Mouse (Mus musculus): Measurements from ENCODE around the gene Smc3. TPM values are rescaled to one million over a fixed set of nuclear protein-coding genes. Genes with fewer than 3 reads are reported as not detected.
"Not testable (repeated sequence)": the region's sequence is repeated elsewhere in the genome, so short reads cannot be mapped to it uniquely, and the experiment has no call there.

Smc3 gene
- polyA plus RNA-seq, 1 experiment = 32.2 TPM

- no peaks in the 10 kb centered on the region for H3K27me3 ChIP-seq (ENCODE audit: control insufficient read depth, insufficient read depth, low read length)
- no peak overlapping the region for H3K27ac ChIP-seq (ENCODE audit: insufficient read depth, low read length)
- WGBS = 58% methylated on average over 11 of the region's 11 CpGs
- no peak overlapping the region for H3K4me3 ChIP-seq (replicated peaks; ENCODE audit: insufficient read depth, low read depth, low read length)
- DNase-seq = peak in 1 of 2 experiments; percentile 17
- no peak for TF ChIP-seq CTCF (IDR thresholded peaks at IDR 0.05; ENCODE audit: borderline replicate concordance, insufficient read depth, low read depth, low read length)
- peaks cover 4% of the 10 kb centered on the region; the same call in 1 of the 2 replicates for H3K4me1 ChIP-seq (ENCODE audit: control insufficient read depth, insufficient read depth, low read length)
Observed at GRCm38 (mm10) chr19:53577025-53577800, 23.0 kb upstream of the Smc3 start.

- peak; percentile 78 to 81 for DNase-seq
- TF ChIP-seq CTCF (IDR thresholded peaks at IDR 0.05; ENCODE audit: borderline replicate concordance, insufficient read depth, low read depth, low read length) = peak; percentile 60; the same call in 1 of the 2 replicates
- no peak for TF ChIP-seq POLR2A (IDR thresholded peaks at IDR 0.05; ENCODE audit: borderline replicate concordance, insufficient read depth, low read length)
- WGBS = 10% methylated on average over 8 of the region's 8 CpGs
- no peak overlapping the region for H3K4me3 ChIP-seq (replicated peaks; ENCODE audit: insufficient read depth, low read depth, low read length)
- no peaks in the 10 kb centered on the region for H3K27me3 ChIP-seq (ENCODE audit: control insufficient read depth, insufficient read depth, low read length)
- H3K4me1 ChIP-seq (ENCODE audit: control insufficient read depth, insufficient read depth, low read length) = peaks cover 4% of the 10 kb centered on the region; the same call in 1 of the 2 replicates
- peak overlapping the region; percentile 35; the same call in 1 of the 2 replicates for H3K27ac ChIP-seq (ENCODE audit: insufficient read depth, low read length)
Observed at GRCm38 (mm10) chr19:53578597-53579252, 21.5 kb upstream of the Smc3 start.

- peak in 1 of 2 experiments; percentile 10 for DNase-seq
- not testable (repeated sequence) for H3K27me3 ChIP-seq (ENCODE audit: control insufficient read depth, insufficient read depth, low read length); H3K27ac ChIP-seq (ENCODE audit: insufficient read depth, low read length); H3K4me3 ChIP-seq (replicated peaks; ENCODE audit: insufficient read depth, low read depth, low read length); H3K4me1 ChIP-seq (ENCODE audit: control insufficient read depth, insufficient read depth, low read length)
- 87% methylated on average over 8 of the region's 8 CpGs for WGBS
Observed at GRCm38 (mm10) chr19:53580271-53580670, 19.9 kb upstream of the Smc3 start.

GRCm38 (mm10) chr19:53587686-53588085 lies 12.5 kb upstream of the Smc3 start:
- H3K27ac ChIP-seq (ENCODE audit: insufficient read depth, low read length); H3K27me3 ChIP-seq (ENCODE audit: control insufficient read depth, insufficient read depth, low read length); DNase-seq; H3K4me1 ChIP-seq (ENCODE audit: control insufficient read depth, insufficient read depth, low read length); H3K4me3 ChIP-seq (replicated peaks; ENCODE audit: insufficient read depth, low read depth, low read length): not testable (repeated sequence)
- 75% methylated on average over 3 of the region's 3 CpGs for WGBS

- H3K4me3 ChIP-seq (replicated peaks; ENCODE audit: insufficient read depth, low read depth, low read length); H3K4me1 ChIP-seq (ENCODE audit: control insufficient read depth, insufficient read depth, low read length); H3K27ac ChIP-seq (ENCODE audit: insufficient read depth, low read length); DNase-seq; H3K27me3 ChIP-seq (ENCODE audit: control insufficient read depth, insufficient read depth, low read length): not testable (repeated sequence)
- 94% methylated on average over 7 of the region's 7 CpGs for WGBS
Observed at GRCm38 (mm10) chr19:53588968-53589367, 11.2 kb upstream of the Smc3 start, which contains the start of gene Nutf2-ps1. Gene Nutf2-ps1, minus strand, starts transcription at chr19:53589068.

GRCm38 (mm10) chr19:53596723-53597474 lies 3.3 kb upstream of the Smc3 start:
- WGBS = 61% methylated on average over 7 of the region's 7 CpGs
- no peak overlapping the region for H3K27ac ChIP-seq (ENCODE audit: insufficient read depth, low read length)
- H3K4me3 ChIP-seq (replicated peaks; ENCODE audit: insufficient read depth, low read depth, low read length) = no peak overlapping the region
- no peak for DNase-seq
- H3K4me1 ChIP-seq (ENCODE audit: control insufficient read depth, insufficient read depth, low read length) = no peaks in the 10 kb centered on the region; the same call in 1 of the 2 replicates
- H3K27me3 ChIP-seq (ENCODE audit: control insufficient read depth, insufficient read depth, low read length) = no peaks in the 10 kb centered on the region
- TF ChIP-seq POLR2A (IDR thresholded peaks at IDR 0.05; ENCODE audit: borderline replicate concordance, insufficient read depth, low read length) (no peak), CTCF (IDR thresholded peaks at IDR 0.05; ENCODE audit: borderline replicate concordance, insufficient read depth, low read depth, low read length) (no peak)

DNA sequence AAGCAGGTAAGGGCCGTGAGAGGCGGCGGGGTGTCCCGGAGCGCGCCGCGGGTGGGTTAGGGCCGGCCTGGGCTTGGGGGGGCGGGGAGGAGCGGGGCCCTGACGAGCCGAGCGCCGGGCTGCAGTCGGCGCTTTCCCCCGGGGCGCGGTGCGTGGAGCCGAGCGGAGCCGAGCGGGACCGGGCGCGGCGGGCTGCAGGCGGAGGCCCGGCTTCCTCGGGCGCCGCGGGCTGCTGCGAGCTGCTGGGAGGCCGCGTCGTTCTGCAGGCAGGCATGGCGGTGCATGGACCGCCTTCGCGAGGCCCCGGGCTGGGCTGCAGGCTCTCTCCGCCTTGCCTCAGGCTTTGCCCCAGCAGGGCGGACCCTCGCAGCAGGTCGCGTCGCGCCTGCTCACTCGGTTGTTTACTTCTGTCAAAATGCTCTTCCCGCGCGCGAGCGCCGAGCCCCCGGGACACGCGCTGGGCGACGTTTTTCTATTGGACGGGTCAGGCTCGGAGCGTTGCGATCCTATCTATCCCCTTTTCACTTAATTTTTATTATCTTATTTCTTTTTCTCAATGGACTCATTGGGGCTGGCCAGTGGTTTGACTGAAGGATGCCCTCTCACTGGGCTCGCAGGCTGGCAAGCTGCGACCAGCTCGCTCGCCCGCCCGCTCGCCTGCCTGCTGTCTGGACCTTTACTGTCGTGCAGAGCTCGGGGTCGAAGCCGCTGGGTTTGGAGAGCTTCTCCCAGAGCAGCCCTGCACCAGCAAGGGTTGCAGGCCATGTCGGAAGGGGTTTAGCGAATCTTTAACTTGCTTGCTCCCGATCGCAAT lies 558 bp downstream of the Smc3 start:
- WGBS = under 1% methylated on average over 80 of the region's 82 CpGs
- TF ChIP-seq CTCF (IDR thresholded peaks at IDR 0.05; ENCODE audit: borderline replicate concordance, insufficient read depth, low read depth, low read length) = no peak
- no peak for TF ChIP-seq POLR2A (IDR thresholded peaks at IDR 0.05; ENCODE audit: borderline replicate concordance, insufficient read depth, low read length)
- Histone ChIP-seq H3K4me3 (replicated peaks; ENCODE audit: insufficient read depth, low read depth, low read length) (peak overlapping the region; percentile 83), H3K4me1 (ENCODE audit: control insufficient read depth, insufficient read depth, low read length) (peaks cover 6% of the 10 kb centered on the region; the same call in 1 of the 2 replicates), H3K27ac (ENCODE audit: insufficient read depth, low read length) (peak overlapping the region; percentile 95), H3K27me3 (ENCODE audit: control insufficient read depth, insufficient read depth, low read length) (no peaks in the 10 kb centered on the region)
- peak; percentile 67 to 75 for DNase-seq

Measured in cerebellum, adult 2 months (tissue).